Mouse (Mus musculus) limb, embryonic 11.5 days (tissue): ENCODE measurements around the gene Lrrc51. TPM values are rescaled to one million over a fixed set of nuclear protein-coding genes. Genes with fewer than 3 reads are reported as not detected.
A peak's percentile ranks its signal among the peaks of the same experiment; 100 is the strongest.
"Not testable (repeated sequence)": the region's sequence is repeated elsewhere in the genome, so short reads cannot be mapped to it uniquely, and the experiment has no call there.

ENCODE experiments used
- ATAC-seq: fragments of 200-750 bp; cut with Nextera tagmentation; 2 replicates; pipeline ENCODE4 v1.8.0; 2017; ENCODE audit warnings: low read depth; ENCODE audit not compliant: insufficient number of reproducible peaks, low FRiP score, low TSS enrichment
- DNase-seq: peaks from one replicate; pipeline ENCODE4 v3.0.0-alpha.2; 2015; ENCODE audit warnings: low spot score
- H3K27ac ChIP-seq: fragments of 300-500 bp; sonication (generic); replicated peaks from 2 replicates; pipeline ENCODE4 v1.5.1; 2014; ENCODE audit warnings: low read depth, mild to moderate bottlenecking, low read length
- H3K27me3 ChIP-seq: fragments of 300-500 bp; sonication (generic); 2 replicates; pipeline ENCODE4 v1.6.1; 2014; ENCODE audit warnings: mild to moderate bottlenecking, low read length, mixed read lengths; ENCODE audit not compliant: control insufficient read depth, insufficient read depth
- H3K36me3 ChIP-seq: fragments of 300-500 bp; sonication (generic); 2 replicates; pipeline ENCODE4 v1.6.1; 2014; ENCODE audit warnings: mild to moderate bottlenecking, low read length, moderate library complexity, mixed read lengths; ENCODE audit not compliant: control insufficient read depth, insufficient read depth
- H3K4me1 ChIP-seq: fragments of 300-500 bp; sonication (generic); 2 replicates; pipeline ENCODE4 v1.6.1; 2014; ENCODE audit warnings: low read length, mixed read lengths; ENCODE audit not compliant: control insufficient read depth, insufficient read depth
- H3K4me2 ChIP-seq: fragments of 300-500 bp; sonication (generic); 2 replicates; pipeline ENCODE4 v1.6.1; 2014; ENCODE audit warnings: low read depth, mild to moderate bottlenecking, moderate library complexity; ENCODE audit not compliant: severe bottlenecking
- H3K4me3 ChIP-seq: fragments of 300-500 bp; sonication (generic); 2 replicates; pipeline ENCODE4 v1.5.1; 2014; ENCODE audit warnings: low read depth, low read length
- H3K9ac ChIP-seq: fragments of 300-500 bp; sonication (generic); 2 replicates; pipeline ENCODE4 v1.6.1; 2014; ENCODE audit warnings: mild to moderate bottlenecking, low read length
- H3K9me3 ChIP-seq: fragments of 300-500 bp; sonication (generic); 2 replicates; pipeline ENCODE4 v1.6.1; 2016; ENCODE audit warnings: low read length; ENCODE audit not compliant: control insufficient read depth
- WGBS: fragments of 180-500 bp; shearing (Covaris S2); extraction: QIAGEN DNeasy Blood & Tissue Kit; methylation state at CpG from one replicate; pipeline ENCODE4 v1.1.7; 2014; 5-methylcytosine and 5-hydroxymethylcytosine counted together
- polyA plus RNA-seq: library from polyadenylated mRNA; unstranded; fragments of >200 nt; fragmentation: Nextera tagmentation; extraction: Ambion mirVana; gene quantifications from 2 replicates; pipeline ENCODE4 v1.2.1, GENCODE M21; 2014

Gene Lrrc51
- polyA plus RNA-seq, 1 experiment from 2014 or later: 13.2 TPM

DNA sequence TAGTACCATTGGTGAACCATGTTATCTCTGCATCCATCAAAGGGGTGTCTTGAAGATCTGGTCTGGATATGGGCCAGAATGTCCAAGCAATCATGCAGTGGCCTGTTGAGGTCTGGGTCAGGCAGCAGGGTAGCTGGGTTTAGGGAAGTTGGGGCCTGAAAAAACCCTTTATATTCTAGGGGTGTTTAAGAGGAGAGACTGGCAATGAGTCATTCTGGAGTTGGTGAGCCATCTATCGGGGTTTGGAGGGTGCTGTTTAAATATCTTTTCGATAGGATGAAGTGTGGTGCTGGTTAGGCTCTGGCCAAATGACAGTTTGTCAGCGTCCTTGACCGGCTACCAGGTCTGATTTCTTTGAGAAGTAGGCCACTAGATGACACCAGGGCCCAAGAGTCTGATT is 2.3 kb upstream of the Lrrc51 start:
- 96% methylated on average over 4 of the region's 4 CpGs for WGBS
- Histone ChIP-seq H3K9me3 (no peaks in the 10 kb centered on the region), H3K4me1 (no peaks in the 10 kb centered on the region; the same call in 1 of the 2 replicates), H3K27ac (no peak overlapping the region), H3K4me2 (no peak overlapping the region), H3K9ac (no peak overlapping the region), H3K27me3 (no peaks in the 10 kb centered on the region), H3K36me3 (peaks cover 2% of the 10 kb centered on the region; the same call in 1 of the 2 replicates), H3K4me3 (no peak overlapping the region)
- ATAC-seq (no peak), DNase-seq (no peak)

DNA sequence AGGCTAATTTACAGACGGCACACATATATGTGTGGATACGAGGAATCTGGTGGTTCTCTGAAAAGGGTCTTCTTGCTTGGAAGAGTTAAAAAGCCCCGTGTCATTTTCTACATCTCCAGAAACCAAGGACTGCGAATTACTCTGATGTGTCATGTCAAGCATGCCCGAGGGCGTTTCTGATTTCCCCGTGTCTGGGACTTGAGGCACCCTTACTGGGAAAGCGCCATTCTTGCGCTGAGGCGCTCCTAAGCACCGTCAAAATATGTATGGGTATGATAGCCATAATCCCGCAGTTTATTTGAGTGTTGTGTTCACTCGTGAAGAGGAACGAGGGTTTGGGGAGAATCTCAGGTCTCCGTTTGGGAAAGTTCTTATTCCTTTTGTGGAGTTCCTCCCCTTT is 395 bp downstream of the Lrrc51 start:
- Histone ChIP-seq H3K9me3 (no peaks in the 10 kb centered on the region), H3K4me2 (peak overlapping the region; percentile 57), H3K4me3 (peak overlapping the region; percentile 68), H3K27ac (no peak overlapping the region), H3K4me1 (no peaks in the 10 kb centered on the region; the same call in 1 of the 2 replicates), H3K36me3 (no peaks in the 10 kb centered on the region; the same call in 1 of the 2 replicates), H3K9ac (peak overlapping the region; percentile 66), H3K27me3 (no peaks in the 10 kb centered on the region)
- WGBS: 8% methylated on average over 15 of the region's 15 CpGs
- no peak for DNase-seq
- peak; percentile 15; the same call in 1 of the 2 replicates for ATAC-seq

DNA sequence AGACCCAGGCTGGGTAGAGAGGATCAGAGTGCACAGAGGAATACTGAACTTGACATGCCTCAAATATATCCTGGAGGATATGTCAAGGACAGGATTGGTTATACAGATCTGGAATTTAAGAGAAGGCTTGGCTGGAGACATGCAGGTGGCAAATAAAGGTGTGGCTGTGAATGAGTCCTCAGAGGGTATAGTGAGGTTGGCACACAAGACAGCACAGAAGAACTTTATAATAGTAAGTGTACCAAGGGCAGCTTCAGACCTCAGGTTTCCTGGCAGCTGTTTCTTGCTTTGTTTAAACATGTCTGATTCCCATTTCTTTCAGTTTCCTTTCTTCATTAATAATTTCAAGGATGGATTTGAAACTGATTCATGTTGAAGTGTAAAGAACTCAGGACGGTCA is 1.1 kb downstream of the Lrrc51 start:
- H3K4me2 ChIP-seq: no peak overlapping the region; the same call in 1 of the 2 replicates
- no peak for ATAC-seq
- WGBS: 86% methylated on average over 1 of the region's 1 CpGs

DNA sequence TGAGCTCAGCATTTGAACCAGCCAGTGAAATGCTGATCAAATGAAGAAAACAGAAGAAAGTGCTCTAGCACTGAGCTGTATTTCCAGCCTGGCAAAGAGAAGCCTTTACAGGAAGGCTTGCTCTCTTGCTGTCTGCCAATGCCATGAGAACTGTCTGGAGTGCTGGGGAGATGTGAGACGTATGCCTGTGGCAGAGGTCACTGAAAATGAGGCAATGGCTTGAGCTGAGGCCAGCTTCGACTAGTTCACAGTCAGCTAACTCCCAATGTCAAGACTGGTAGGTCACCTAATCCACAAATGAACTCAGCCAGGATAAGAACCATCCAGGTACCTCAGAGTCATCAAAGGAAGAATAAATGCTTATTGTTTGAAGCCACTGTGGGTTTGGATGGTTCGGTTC is 5.6 kb downstream of the Lrrc51 start:
- H3K4me1 ChIP-seq: no peaks in the 10 kb centered on the region
- H3K36me3 ChIP-seq: no peaks in the 10 kb centered on the region
- no peak overlapping the region for H3K27ac ChIP-seq
- DNase-seq (no peak), ATAC-seq (no peak)
- no peaks in the 10 kb centered on the region for H3K27me3 ChIP-seq
- no peaks in the 10 kb centered on the region for H3K9me3 ChIP-seq
- no peak overlapping the region for H3K4me3 ChIP-seq
- 95% methylated on average over 3 of the region's 3 CpGs for WGBS
- no peak overlapping the region for H3K9ac ChIP-seq
- no peak overlapping the region for H3K4me2 ChIP-seq

More for the DNA sequence above, 1.1 kb downstream of the Lrrc51 start:
- Histone ChIP-seq H3K9ac (no peak overlapping the region), H3K27ac (no peak overlapping the region), H3K4me1 (no peaks in the 10 kb centered on the region; the same call in 1 of the 2 replicates), H3K9me3 (no peaks in the 10 kb centered on the region), H3K4me3 (peak overlapping the region; percentile 68; the same call in 1 of the 2 replicates), H3K27me3 (no peaks in the 10 kb centered on the region), H3K36me3 (no peaks in the 10 kb centered on the region)
- no peak for DNase-seq

DNA sequence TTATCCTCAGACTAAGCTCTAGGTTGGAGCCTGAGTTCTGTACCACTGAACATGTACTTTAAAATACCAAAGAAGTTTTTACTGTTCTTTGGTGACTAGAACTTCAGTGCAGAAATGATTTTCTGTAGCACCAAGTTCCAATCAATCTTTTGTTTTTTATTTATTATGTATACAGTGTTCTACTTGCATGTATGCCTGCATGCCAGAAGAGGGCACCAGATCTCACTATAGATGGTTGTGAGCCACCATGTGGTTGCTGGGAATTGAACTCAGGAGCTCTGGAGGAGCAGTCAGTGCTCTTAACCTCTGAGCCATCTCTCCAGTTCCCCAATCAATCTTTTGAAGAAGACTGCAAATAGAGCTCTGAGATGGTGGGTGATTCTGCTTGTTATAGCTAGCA is 7.8 kb downstream of the Lrrc51 start:
- DNase-seq, H3K4me2 ChIP-seq, H3K4me3 ChIP-seq, H3K9me3 ChIP-seq, H3K4me1 ChIP-seq, ATAC-seq, H3K36me3 ChIP-seq, H3K9ac ChIP-seq, H3K27ac ChIP-seq, H3K27me3 ChIP-seq: not testable (repeated sequence)

DNA sequence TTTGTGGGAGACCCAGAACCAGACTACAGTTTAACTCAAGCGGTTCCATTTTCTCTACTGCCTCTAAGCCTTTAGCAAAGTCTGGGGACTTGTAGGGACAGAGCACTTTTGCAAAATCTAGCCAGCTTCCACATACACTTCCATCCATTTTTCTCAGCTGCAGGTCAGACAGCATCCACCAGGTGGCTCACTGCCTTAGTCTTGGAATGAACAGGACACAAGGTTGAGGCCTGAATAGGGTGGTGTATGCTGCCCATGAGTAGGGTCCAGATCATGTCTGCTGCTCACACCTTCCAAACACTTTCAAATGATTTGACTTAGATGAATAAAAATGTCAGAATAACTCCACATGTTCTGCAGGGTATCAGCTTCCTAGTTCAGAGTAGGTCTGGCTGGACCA is 15.6 kb downstream of the Lrrc51 start:
- no peaks in the 10 kb centered on the region for H3K9me3 ChIP-seq
- no peaks in the 10 kb centered on the region for H3K27me3 ChIP-seq
- H3K9ac ChIP-seq: no peak overlapping the region
- no peaks in the 10 kb centered on the region for H3K4me1 ChIP-seq
- DNase-seq (peak; percentile 84), ATAC-seq (peak; percentile 68; the same call in 1 of the 2 replicates)
- H3K4me3 ChIP-seq: no peak overlapping the region
- no peak overlapping the region for H3K27ac ChIP-seq
- H3K36me3 ChIP-seq: peaks cover 2% of the 10 kb centered on the region
- no peak overlapping the region for H3K4me2 ChIP-seq
- 23% methylated on average over 1 of the region's 1 CpGs for WGBS

DNA sequence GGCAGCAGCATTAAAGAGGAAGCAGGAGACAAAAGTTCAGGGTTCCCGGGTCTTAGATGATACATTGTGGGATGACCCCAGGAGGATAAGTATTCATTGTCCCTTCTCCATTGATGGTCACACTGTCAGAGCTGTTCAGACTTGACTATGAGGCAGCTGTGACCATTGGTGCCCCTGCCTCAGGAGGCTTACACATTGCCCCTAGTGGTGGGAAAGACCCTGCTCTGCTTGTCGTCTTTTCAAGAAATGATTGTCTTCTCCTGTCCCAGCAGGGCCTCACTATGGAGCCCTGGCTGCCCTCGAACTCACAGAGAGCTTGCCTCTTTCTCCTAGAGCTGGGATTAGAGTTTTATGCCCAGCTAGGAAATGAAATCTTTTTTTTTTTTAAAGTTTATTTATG is 21.7 kb downstream of the Lrrc51 start:
- H3K36me3 ChIP-seq: peaks cover 16% of the 10 kb centered on the region
- no peak for ATAC-seq
- 64% methylated on average over 3 of the region's 3 CpGs for WGBS

DNA sequence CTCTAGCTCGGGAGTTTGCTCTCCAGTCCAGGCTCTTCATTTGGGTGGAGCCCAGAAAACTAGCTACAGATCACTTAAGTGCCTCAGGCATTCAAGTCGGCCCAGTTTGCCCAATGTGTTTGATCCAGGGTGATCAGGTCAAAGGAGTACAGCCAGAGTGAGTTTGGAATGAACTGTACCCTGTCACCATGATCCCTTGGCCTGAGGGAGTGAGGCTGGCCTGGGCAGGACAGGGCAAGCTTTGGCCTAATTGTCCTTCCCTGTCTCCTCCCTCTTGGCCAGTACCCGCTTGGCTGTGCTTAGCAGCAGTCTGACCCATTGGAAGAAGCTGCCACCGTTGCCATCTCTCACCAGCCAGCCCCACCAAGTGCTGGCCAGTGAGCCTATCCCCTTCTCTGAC is 23.6 kb downstream of the Lrrc51 start:
- WGBS: 81% methylated on average over 4 of the region's 4 CpGs
- DNase-seq (no peak), ATAC-seq (no peak)

More for the DNA sequence above, 21.7 kb downstream of the Lrrc51 start:
- no peaks in the 10 kb centered on the region for H3K9me3 ChIP-seq
- H3K27me3 ChIP-seq: no peaks in the 10 kb centered on the region
- H3K4me2 ChIP-seq: no peak overlapping the region
- no peak overlapping the region for H3K27ac ChIP-seq
- H3K9ac ChIP-seq: no peak overlapping the region
- no peak for DNase-seq
- no peaks in the 10 kb centered on the region; the same call in 1 of the 2 replicates for H3K4me1 ChIP-seq
- H3K4me3 ChIP-seq: no peak overlapping the region

DNA sequence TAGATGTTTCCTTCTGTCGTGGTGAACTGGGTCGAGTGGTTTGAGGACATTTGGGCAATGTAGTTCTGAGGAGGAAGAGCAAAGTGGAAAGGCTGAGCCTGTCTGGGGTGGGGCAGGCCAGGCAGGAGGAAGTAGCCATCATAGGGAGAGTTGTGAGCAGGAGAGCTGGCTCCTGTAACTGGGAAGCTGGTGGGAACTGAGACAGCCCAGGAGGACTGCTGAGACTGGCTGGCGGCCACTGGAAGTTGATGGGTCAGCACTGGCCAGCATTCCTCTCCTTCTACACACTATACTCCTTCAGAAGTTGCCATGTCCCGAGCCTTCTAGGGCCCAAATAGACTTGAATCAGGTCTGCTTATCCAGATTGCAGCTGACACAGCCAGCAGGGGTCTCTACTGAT is 25.3 kb downstream of the Lrrc51 start:
- no peak for DNase-seq
- Histone ChIP-seq H3K4me3 (no peak overlapping the region), H3K9me3 (no peaks in the 10 kb centered on the region), H3K36me3 (peaks cover 15% of the 10 kb centered on the region), H3K4me2 (no peak overlapping the region), H3K9ac (no peak overlapping the region), H3K27ac (no peak overlapping the region), H3K27me3 (no peaks in the 10 kb centered on the region), H3K4me1 (peaks cover 8% of the 10 kb centered on the region; the same call in 1 of the 2 replicates)
- ATAC-seq: no peak
- WGBS: 85% methylated on average over 4 of the region's 4 CpGs

More for the DNA sequence above, 23.6 kb downstream of the Lrrc51 start:
- Histone ChIP-seq H3K4me2 (no peak overlapping the region), H3K9me3 (no peaks in the 10 kb centered on the region), H3K27me3 (no peaks in the 10 kb centered on the region), H3K27ac (no peak overlapping the region), H3K4me3 (no peak overlapping the region), H3K4me1 (peaks cover 5% of the 10 kb centered on the region; the same call in 1 of the 2 replicates), H3K36me3 (peaks cover 16% of the 10 kb centered on the region), H3K9ac (no peak overlapping the region)
